Mouse (Mus musculus) mouse trophoblast stem cell (cell line): ENCODE data around the gene Dera.

Source experiments
- in situ Hi-C, 2 experiments: fragments of 300-500 bp; cut with MseI, MboI; formaldehyde crosslinking; loops; 2 replicates in 1 of 2; 3 replicates in 1 of 2; pipeline ENCODE4 v1.15.1; 2025

The Dera gene

GRCm38 (mm10) chr6:137756310-137756709 lies 2.0 kb downstream of the Dera start:
- in situ Hi-C loops = no loop called here

GRCm38 (mm10) chr6:137757891-137758290 lies 3.5 kb downstream of the Dera start:
- in situ Hi-C loops = no loop called here

DNA sequence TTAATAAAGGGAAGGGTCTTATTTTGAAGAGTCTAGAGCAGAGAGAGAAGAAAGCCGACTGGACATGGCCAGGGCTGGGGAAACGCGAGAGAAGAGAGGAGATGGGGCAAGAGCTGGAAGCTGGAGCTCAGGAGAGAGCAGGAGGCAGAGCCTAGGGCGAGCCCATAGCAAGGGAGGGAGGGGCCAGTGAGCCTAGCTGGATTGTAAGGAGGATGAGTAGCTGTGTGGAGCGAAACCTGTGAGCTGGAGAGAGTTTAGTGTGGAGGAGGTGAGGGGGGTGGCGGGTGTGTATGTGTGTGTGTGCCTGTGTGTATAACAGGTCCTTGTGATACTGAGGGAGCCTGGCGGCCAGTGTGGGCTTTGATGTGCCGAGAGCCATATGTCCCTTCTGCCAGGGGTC lies 5.3 kb downstream of the Dera start:
- in situ Hi-C loops = no loop called here

GRCm38 (mm10) chr6:137760966-137761365 lies 6.6 kb downstream of the Dera start:
- in situ Hi-C loops = no loop called here

DNA sequence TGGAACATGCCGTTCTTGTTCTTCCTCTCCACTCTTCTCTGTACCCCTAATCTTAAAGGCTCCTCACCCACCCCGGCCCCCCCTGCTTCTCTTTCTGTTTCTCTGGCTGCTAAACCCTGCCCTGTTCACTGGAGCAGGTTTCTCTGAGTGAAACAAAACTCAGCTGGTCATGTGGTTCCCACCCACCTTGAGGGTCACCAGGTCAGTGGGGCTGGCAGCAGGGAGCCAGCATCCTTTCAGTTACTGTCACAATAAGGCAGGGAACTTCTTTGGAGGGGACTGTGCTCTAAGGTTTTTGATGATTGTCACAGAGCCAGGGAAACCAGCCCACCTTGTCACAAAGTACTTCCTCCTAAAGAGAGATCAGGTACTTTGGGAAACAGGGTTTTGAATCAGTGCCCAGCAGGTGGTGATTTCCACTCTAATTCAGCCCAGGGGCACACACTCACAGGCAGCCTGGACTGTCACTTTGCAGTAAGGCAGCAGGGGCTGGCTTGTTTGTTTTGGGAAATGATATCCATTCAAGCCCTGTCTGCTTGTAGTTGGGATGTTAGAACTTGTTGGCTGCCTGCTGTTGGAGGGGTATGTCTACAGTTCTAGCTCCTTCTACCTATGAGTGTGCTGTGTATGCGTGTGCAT lies 10.3 kb downstream of the Dera start:
- in situ Hi-C loops = no loop called here

DNA sequence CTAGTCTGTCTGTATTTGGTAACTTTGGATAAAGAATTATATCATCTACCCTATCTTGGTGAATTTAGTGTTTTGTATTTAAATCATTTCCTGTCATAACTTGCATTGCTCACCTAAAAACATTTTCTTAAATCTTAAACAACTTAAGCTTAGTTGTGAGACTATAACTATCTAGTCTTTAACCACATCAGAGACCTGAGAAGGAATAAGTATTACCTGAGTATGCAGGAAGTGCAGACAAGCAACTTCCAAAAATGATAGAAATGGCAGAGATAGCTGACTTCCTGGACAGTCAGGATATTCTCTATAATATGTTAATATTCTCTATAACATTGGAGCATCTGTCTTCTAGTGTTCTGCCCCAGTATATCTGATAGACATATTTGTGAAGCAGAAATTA lies 11.8 kb downstream of the Dera start:
- in situ Hi-C loops = no loop called here

DNA sequence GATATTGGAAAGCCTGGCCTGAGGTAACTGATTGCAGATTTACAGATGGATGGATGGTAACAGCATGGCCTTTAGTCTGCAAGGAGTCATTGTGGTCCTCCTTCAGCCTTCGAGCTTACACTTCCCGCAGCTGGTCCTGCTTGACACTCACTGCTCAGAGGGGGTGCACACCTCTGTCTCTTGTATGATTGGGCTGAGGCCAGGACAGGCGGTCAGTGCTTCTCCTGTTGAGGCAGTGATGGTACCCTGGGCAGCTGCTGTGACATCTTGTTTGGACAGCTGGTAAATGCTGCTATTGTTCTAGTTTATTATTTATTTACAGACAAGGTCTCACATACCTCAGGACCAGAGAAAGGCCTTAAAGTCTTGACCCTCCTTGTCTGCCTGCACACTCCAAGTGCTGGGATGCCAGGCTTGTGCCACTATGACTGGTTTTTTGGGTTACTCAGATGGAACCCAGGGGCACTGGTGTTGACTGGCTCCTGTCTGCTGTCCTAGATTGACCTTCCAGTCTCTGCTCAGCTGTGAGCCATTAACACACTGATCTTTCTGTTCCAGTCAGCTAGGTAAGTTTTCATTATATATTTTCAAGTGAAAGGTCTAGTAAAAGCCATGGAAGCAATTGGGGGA lies 17.4 kb downstream of the Dera start:
- in situ Hi-C loops = no loop called here

- in situ Hi-C loops = no loop called here
Observed at GRCm38 (mm10) chr6:137772918-137773636, 18.7 kb downstream of the Dera start.

GRCm38 (mm10) chr6:137773637-137774028 lies 19.3 kb downstream of the Dera start:
- in situ Hi-C loops = no loop called here

- in situ Hi-C loops = no loop called here
Observed at GRCm38 (mm10) chr6:137774166-137774565, 19.8 kb downstream of the Dera start.

- in situ Hi-C loops = no loop called here
Observed at GRCm38 (mm10) chr6:137775159-137775558, 20.8 kb downstream of the Dera start.

GRCm38 (mm10) chr6:137776981-137777380 lies 22.6 kb downstream of the Dera start:
- in situ Hi-C loops = no loop called here

DNA sequence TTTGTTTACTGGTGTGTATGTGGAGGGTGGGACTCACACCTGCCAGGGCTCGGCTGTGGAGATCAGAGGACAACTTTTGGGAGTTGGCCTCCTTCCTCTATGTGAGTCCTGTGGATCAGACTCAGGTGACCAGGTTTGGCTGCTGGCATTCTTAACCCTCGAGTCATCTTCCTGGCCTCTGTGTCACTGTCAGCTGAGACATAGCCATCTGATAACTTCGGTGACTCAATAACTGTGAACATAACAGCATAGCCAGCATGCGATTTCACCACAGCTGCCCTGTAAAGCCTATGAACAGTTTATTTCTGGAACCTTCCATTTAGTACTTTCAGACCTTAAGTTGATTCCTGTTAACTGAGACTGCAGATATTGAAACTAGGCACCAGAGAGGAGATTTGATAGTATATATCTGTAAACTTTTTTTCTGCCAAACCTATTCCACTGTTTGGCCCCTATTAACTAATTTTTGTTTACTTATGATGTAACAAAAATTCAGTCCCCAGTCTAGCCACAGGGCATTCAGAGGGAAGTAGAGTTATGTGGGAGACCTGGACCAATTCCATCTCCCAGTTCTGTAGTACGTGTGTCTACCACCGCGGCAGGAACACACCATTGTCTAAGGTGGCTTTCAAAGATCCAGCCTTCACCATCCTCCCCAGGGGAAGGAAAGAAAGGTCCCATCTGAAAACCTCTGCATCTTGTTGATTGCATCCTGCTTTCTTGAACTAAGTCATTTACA lies 29.7 kb downstream of the Dera start:
- in situ Hi-C loops = no loop called here

GRCm38 (mm10) chr6:137788976-137789590 lies 34.7 kb downstream of the Dera start:
- in situ Hi-C loops = no loop called here

DNA sequence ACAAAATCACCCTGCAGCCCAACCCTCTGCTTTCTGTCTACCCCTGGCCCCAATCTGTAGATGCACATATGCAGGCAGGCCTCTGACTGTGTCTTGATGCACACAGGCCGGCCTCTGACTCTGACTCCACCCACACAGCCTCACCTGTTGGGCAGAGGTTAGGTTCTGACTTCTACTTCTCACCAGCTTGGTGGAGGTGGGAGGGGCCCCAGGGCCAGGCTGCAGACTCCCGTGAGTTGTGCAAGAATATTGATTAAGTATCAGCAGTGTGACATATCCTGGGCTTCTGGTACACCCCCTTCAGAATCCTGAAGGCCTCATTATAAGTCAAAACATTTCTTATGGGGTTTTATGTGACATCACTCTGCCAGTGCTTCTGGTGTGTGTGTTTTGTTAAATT lies 35.3 kb downstream of the Dera start:
- in situ Hi-C loops = no loop called here

GRCm38 (mm10) chr6:137795494-137795893 lies 41.1 kb downstream of the Dera start:
- in situ Hi-C loops = no loop called here

GRCm38 (mm10) chr6:137796596-137797567 lies 42.5 kb downstream of the Dera start:
- in situ Hi-C loops = no loop called here

DNA sequence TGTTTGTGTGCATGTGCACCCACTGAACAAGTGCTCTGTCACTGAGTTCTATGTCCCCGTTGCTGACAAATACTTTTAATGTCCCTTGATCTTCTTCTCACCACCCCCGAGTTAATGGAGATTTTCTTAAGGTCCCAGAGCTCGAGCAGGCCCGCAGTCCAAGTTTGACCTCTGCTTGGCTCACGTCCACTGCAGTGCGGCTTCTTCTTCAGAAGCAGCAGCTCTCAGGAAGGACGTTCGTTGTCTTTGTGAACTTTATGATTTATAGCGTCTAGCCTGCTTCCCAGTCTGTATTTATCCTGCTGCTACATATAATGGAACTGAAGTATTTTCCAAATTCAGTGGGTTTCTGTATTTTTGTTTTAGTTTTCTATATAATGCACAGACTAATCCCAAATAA lies 44.9 kb downstream of the Dera start:
- in situ Hi-C loops = no loop called here

DNA sequence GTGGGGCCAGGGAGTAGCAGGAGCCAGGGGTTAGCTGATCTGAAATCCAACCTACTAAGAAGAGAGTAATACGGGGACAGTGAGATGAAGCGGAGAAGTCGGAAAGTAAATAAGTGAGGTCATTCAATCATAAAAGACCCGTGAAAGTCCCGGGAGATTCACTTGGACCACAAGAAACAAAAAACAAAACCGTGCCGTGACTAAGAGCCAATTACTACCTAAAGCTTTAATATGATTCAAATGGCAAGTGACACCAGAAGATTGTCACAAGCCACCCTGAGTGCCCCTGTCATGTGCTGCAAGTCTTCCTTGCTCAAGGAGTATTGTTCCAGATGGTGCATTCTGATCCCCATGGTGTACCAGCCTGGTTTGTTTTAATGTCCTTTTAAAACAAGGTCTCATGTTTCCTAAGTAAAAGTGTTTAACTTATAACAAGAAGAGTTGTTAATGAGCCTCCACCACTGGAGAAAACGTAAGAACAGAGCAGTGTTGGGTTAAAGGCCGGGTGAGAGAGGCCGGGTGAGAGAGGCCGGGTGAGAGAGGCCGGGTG lies 49.2 kb downstream of the Dera start:
- in situ Hi-C loops = no loop called here

- in situ Hi-C loops = no loop called here
Observed at GRCm38 (mm10) chr6:137804121-137804520, 49.8 kb downstream of the Dera start.
